Mouse (Mus musculus): ENCODE data around the gene Olfr12.

DNA sequence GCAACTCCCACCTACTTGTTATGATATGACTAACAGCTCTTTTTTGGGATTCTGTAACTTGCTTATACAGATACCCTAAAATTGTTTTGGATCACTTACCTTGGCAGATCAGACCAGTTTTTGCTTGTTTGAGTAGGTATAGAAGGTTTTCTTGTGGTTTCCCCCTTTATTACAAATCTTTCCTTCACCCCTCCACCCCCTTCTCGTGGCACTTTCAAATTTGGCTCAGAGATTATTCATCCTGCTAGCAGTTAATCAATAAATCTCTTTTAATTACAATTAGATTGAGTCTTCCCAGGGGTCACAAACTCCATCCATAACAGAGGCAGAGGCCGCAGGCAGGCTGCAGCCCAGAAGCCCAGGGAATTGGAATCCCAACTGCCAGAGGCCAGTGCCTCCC is at the start of gene Olfr12:
- TF ChIP-seq GATA1 (IDR thresholded peaks at IDR 0.05; ENCODE audit: borderline replicate concordance, low read length) (no peak), FLI1 (IDR thresholded peaks at IDR 0.05; ENCODE audit: low read length) (no peak)
